Mouse (Mus musculus) bone marrow, adult 2 months (tissue): ENCODE measurements around the gene Ube2k. TPM values are rescaled to one million over a fixed set of nuclear protein-coding genes. Genes with fewer than 3 reads are reported as not detected.

Experiments
- H3K27ac ChIP-seq: fragments of 200-500 bp; 2 replicates; pipeline ENCODE4 v1.5.1; 2012; ENCODE audit warnings: low read depth, mild to moderate bottlenecking, control low read depth, inconsistent platforms, low read length; ENCODE audit not compliant: control insufficient read depth, poor library complexity, insufficient read depth
- H3K4me1 ChIP-seq: fragments of 200-500 bp; 2 replicates; pipeline ENCODE4 v1.6.1; 2011; ENCODE audit warnings: low read length; ENCODE audit not compliant: control insufficient read depth, insufficient read depth
- H3K4me3 ChIP-seq: fragments of 200-500 bp; replicated peaks from 2 replicates; pipeline ENCODE3; 2011; ENCODE audit warnings: mild to moderate bottlenecking, low read depth, low read length, control low read depth; ENCODE audit not compliant: control insufficient read depth
- CTCF ChIP-seq: fragments of 200-500 bp; IDR thresholded peaks from 2 replicates; pipeline ENCODE4 v1.5.1; 2011; ENCODE audit warnings: low read length, control low read depth; ENCODE audit not compliant: control insufficient read depth, insufficient read depth
- POLR2A ChIP-seq: fragments of 200-500 bp; IDR thresholded peaks from 2 replicates; pipeline ENCODE4 v1.6.1; 2011; ENCODE audit warnings: low read depth, mild to moderate bottlenecking, control low read depth, low read length, borderline replicate concordance; ENCODE audit not compliant: control insufficient read depth
- WGBS: fragments of 180-500 bp; shearing (Covaris S2); methylation state at CpG from one replicate; pipeline ENCODE4 v1.1.7; 2018; 5-methylcytosine and 5-hydroxymethylcytosine counted together
- polyA plus RNA-seq: library from polyadenylated mRNA; stranded (reverse); fragments of >200 nt; gene quantifications from 2 replicates; pipeline ENCODE4 v1.2.4, GENCODE M21; 2011; ENCODE audit warnings: low replicate concordance; ENCODE audit not compliant: missing spikeins, insufficient read depth, insufficient read length

Ube2k gene
- polyA plus RNA-seq, 1 experiment, result 126 TPM

DNA sequence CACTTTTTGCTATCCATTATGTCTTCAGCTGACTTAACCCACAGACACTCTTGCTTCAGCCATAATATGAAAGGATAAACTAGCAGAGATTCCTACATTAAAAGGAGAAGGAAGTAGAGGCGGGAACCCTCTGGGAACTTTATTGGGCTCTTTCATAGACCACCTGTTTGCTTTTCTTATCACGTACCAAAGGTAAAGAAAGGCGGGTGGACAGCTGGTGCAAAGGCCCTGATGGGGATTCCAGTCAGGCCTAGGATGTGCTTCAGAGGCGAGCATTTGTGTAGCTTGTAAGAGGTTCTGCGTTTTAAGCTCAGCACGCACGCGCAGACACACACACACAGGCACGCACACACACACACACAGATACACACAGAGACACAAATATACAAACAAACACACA lies 35.6 kb upstream of the Ube2k start:
- Histone ChIP-seq H3K4me3 (no peak overlapping the region), H3K4me1 (no peaks in the 10 kb centered on the region), H3K27ac (no peak overlapping the region)
- WGBS, result 88% methylated on average over 9 of the region's 9 CpGs
- no peak for TF ChIP-seq CTCF
- no peak for TF ChIP-seq POLR2A

DNA sequence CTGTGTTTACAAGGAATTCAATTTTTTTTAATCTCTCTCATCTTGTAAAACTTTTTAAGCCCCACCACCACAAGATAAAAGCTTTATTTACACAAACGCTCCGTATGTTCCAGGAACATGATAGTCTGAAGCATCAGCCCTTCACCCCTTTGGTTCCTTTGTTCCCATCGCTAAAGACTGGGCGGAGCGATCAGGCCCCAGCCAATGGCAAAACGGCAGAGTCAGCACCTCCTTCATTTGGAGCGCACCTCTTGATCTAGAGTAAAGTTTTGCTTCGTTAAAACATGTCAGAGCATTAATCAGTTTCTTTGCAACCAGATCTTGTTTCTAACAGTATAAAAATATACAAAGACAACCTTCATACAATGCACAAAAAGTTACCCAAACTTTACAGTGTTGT lies 31.2 kb upstream of the Ube2k start:
- 34% methylated on average over 8 of the region's 8 CpGs for WGBS
- Histone ChIP-seq H3K4me3 (no peak overlapping the region), H3K4me1 (no peaks in the 10 kb centered on the region; the same call in 1 of the 2 replicates), H3K27ac (no peak overlapping the region)
- TF ChIP-seq CTCF (no peak), POLR2A (no peak)

DNA sequence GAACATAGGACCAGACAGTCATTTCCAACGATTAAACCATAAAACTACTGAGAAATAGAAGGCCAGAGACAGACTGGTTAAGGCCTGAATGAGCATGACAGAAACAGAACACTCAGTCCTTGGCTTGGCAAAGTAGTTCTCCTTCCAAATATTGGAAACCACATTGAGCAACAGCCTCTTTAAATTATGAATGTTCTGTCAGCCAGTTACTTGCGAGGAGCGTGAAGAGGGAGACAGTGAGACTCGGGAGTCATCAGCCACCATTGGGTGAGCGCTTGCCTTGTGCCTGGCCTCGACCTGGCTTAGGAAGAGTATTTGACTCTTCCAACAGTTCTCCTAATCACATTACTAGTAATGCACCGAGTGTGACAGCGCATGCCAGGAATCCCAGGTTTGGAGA lies 28.6 kb upstream of the Ube2k start:
- Histone ChIP-seq H3K27ac (no peak overlapping the region), H3K4me1 (no peaks in the 10 kb centered on the region; the same call in 1 of the 2 replicates), H3K4me3 (no peak overlapping the region)
- 70% methylated on average over 8 of the region's 8 CpGs for WGBS
- TF ChIP-seq CTCF, result no peak
- TF ChIP-seq POLR2A, result no peak

DNA sequence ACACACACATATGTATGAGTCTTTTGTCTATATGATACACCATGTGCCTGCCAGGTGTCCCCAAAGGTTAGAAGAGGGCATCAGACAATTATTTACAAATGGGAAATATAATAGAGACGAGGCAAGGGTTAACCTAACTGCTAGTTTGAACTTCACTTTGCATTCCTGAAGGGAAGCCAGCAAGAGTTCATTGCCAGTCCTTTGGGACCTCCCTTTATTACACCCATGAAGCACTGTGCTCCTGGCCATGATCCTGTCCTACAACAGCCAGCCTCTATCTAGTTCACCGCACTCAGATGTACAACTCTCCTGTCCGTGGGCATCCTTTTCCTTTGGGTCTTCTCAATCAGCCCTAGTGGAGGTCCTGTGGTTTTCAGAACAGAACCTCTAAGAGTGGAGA lies 23.5 kb upstream of the Ube2k start:
- Histone ChIP-seq H3K27ac (no peak overlapping the region), H3K4me3 (no peak overlapping the region), H3K4me1 (peaks cover 5% of the 10 kb centered on the region; the same call in 1 of the 2 replicates)
- TF ChIP-seq POLR2A (no peak), CTCF (no peak)
- 58% methylated on average over 3 of the region's 3 CpGs for WGBS

DNA sequence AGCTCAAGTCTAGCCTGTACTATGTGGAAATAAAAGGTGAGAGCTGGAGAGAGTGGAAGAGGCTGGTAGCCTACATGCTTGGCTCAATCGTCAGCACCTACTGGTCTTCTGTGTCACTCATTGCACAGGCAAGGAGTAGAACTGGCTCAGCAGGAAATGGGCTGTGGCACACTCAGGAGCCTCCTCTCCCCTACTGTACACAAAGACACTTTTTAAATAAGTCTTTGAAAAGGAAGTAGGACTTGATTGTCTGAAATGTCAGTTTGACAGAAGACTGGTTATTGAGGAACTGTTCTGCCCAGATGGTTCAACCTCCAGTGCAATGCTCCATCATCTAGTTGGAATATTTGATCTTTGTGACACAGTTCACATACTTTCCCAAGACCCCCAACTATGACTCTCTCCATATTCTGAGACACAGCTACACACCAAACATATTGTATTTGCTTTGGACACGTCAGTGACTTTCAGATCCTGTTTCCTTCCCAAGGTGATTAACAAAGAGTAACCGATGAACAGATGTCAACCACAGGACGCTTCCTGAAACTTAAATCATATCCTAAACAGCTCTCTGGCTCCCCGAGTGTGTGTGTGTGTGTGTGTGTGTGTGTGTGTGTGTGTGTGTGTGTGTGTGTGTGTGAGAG lies 22.3 kb upstream of the Ube2k start:
- WGBS, result 1% methylated on average over 5 of the region's 5 CpGs
- Histone ChIP-seq H3K4me3 (no peak overlapping the region), H3K27ac (peak overlapping the region; percentile 1; the same call in 1 of the 2 replicates), H3K4me1 (peaks cover 5% of the 10 kb centered on the region; the same call in 1 of the 2 replicates)
- no peak for TF ChIP-seq POLR2A
- no peak for TF ChIP-seq CTCF

DNA sequence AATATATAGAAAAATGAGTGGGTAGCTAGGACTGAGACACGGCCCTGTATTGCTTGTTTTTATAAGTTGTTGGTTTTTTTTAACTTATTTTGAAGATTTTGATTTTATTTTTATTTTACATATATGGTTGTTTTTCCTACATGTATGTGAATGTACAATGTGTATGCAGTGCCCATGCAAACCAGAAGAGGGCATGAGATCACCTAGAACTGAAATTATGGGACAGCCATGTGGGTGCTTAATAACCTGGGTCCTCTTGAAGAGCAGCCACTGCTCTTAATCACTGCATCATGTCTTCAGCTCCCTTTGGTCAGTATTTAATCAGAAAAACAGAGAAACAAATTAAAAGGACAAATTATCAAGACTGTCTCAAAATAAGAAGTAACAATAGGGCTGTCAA lies 15.2 kb upstream of the Ube2k start:
- no peak overlapping the region for H3K27ac ChIP-seq
- no peak overlapping the region for H3K4me3 ChIP-seq
- TF ChIP-seq CTCF (no peak), POLR2A (no peak)
- H3K4me1 ChIP-seq, result no peaks in the 10 kb centered on the region
- WGBS, result 65% methylated on average over 1 of the region's 1 CpGs

DNA sequence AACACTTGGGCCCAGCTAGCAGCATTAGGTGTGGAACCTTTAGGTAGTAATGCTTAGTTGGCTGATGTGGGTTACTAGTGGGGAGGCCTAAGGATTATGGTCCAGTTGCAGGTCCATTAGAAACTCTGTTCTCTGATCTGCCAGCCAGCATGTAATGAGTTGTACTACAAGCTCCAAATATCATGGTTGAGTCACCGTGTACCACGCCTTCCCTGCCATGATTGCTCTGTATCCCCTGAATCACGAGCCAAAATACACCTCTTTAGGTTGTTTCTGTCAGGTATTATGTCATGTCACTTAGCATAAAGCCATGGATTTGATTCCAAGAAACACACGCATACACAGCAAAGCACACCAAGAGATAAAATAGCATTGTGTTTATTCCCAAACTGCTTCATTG lies 12.2 kb upstream of the Ube2k start:
- TF ChIP-seq POLR2A (no peak), CTCF (no peak)
- WGBS, result 81% methylated on average over 4 of the region's 4 CpGs
- Histone ChIP-seq H3K4me1 (no peaks in the 10 kb centered on the region), H3K27ac (no peak overlapping the region), H3K4me3 (no peak overlapping the region)

DNA sequence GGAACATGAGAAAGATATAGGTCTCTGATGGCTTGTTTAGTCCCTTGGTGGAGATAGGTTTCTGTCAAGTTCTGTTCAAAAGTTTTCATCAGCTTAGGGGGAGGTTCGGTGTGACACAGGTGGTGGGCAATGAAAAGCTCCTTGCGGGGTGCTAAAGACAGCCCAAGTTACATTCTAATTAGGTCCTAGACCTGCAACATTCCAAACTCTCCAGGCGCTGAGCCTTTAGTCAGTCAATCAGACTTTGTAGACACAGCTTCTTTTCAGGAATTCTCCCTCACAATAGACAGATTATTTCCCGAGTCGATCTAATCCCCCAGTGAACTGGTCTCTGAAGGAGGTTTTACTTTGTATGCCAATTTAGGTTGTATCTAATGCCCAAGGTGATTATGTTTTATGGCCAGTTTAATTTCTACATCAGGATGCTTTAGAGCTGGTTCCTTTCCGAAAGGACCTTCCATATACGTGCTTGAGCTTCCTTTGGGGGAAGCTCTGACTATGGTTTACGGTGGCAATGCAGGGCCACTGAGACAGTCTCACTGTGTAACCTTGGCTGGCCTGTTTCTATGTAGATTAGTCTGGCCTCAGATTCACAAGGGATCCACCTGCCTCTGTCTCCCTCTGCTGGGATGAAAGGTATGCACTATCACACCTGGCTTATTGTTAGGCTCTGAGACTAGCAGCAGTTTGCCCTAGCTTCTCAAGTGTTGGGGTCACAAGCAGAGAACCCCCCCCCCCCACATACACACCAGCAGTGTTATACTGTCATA lies 11.2 kb upstream of the Ube2k start:
- WGBS, result 73% methylated on average over 8 of the region's 8 CpGs
- Histone ChIP-seq H3K27ac (no peak overlapping the region), H3K4me3 (no peak overlapping the region), H3K4me1 (no peaks in the 10 kb centered on the region)
- TF ChIP-seq CTCF, result peak; percentile 42; the same call in 1 of the 2 replicates
- no peak for TF ChIP-seq POLR2A

DNA sequence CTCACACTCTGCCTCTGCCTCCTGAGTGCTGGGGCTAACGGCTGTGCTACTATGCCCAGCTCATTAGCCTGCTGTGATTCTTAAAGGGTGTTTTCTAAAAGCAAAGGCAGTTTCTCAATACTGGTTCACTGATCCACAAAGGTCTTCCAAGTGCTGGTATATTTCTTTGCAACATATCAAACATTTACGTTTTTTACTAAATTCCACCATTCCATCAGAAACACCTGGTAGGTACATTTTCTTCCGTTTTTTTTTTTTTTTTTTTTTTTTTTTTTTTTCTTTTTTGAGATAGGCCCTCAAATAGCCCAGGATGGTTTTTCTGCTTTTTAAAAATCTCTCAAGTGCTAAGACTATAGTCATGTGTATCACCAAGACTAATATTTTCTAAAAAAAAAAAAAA lies 5.8 kb upstream of the Ube2k start:
- H3K4me3 ChIP-seq, result no peak overlapping the region
- H3K27ac ChIP-seq, result no peak overlapping the region
- TF ChIP-seq POLR2A, result no peak
- no peak for TF ChIP-seq CTCF
- 81% methylated on average over 3 of the region's 3 CpGs for WGBS
- H3K4me1 ChIP-seq, result no peaks in the 10 kb centered on the region; the same call in 1 of the 2 replicates

DNA sequence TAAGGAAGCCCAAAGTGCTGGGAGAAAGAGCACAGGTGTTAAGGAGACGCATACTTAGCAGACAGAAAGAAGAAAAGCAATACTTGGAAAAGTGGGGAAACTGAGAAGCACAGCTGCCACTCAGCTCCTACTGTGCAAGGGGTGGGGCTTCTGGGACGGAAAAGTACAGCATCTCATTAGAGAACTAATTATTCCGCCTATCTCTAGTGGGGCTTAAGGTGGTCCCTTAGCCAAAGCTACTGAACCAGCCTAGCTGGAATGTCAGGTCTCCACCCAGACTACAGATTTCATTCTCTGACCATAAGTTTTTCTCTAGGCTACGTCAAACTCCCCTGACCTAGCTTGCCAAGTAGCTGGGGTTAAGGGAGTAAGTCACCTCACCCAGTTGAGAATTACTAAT lies 2.5 kb upstream of the Ube2k start:
- no peak overlapping the region for H3K27ac ChIP-seq
- H3K4me3 ChIP-seq, result no peak overlapping the region
- no peak for TF ChIP-seq POLR2A
- TF ChIP-seq CTCF, result no peak
- WGBS, result 82% methylated on average over 4 of the region's 4 CpGs
- no peaks in the 10 kb centered on the region; the same call in 1 of the 2 replicates for H3K4me1 ChIP-seq
